Mouse (Mus musculus): Measurements from ENCODE around the gene Rassf2.

The Rassf2 gene

GRCm38 (mm10) chr2:132005445-132005844, 24.6 kb downstream of the Rassf2 start:
- DNase-seq (ENCODE audit: low spot score in 2 of 2), result no peak

- no peak for DNase-seq (ENCODE audit: low spot score in 2 of 2)
Measured at GRCm38 (mm10) chr2:132004495-132005136, 25.4 kb downstream of the Rassf2 start.

- no peak for DNase-seq (ENCODE audit: low spot score in 2 of 2)
Measured at GRCm38 (mm10) chr2:132003916-132004315, 26.1 kb downstream of the Rassf2 start.

- no peak for DNase-seq (ENCODE audit: low spot score in 2 of 2)
Measured at GRCm38 (mm10) chr2:132001696-132002334, 28.2 kb downstream of the Rassf2 start.

GRCm38 (mm10) chr2:131997356-131997755, 32.7 kb downstream of the Rassf2 start:
- no peak for DNase-seq (ENCODE audit: low spot score in 2 of 2)

- peak in 1 of 2 experiments; percentile 26 for DNase-seq (ENCODE audit: low spot score in 2 of 2)
Measured at GRCm38 (mm10) chr2:131996369-131996768, 33.7 kb downstream of the Rassf2 start.

GRCm38 (mm10) chr2:131995742-131996141, 34.3 kb downstream of the Rassf2 start:
- DNase-seq (ENCODE audit: low spot score in 2 of 2), result peak; percentile 50 to 60

GRCm38 (mm10) chr2:131994971-131995370, 35.1 kb downstream of the Rassf2 start:
- no peak for DNase-seq (ENCODE audit: low spot score in 2 of 2)

GRCm38 (mm10) chr2:131993563-131994088, 36.4 kb downstream of the Rassf2 start:
- DNase-seq (ENCODE audit: low spot score in 2 of 2), result no peak

- DNase-seq (ENCODE audit: low spot score in 2 of 2), result no peak
Measured at GRCm38 (mm10) chr2:131993151-131993550, 36.9 kb downstream of the Rassf2 start.

- no peak for DNase-seq (ENCODE audit: low spot score in 2 of 2)
Measured at GRCm38 (mm10) chr2:131992487-131992886, 37.6 kb downstream of the Rassf2 start.

- no peak for DNase-seq (ENCODE audit: low spot score in 2 of 2)
Measured at GRCm38 (mm10) chr2:131988550-131988949, 41.5 kb downstream of the Rassf2 start.

- no peak for DNase-seq (ENCODE audit: low spot score in 2 of 2)
Measured at GRCm38 (mm10) chr2:131987950-131988349, 42.1 kb downstream of the Rassf2 start.

GRCm38 (mm10) chr2:131982546-131983196, 47.4 kb downstream of the Rassf2 start:
- peak; percentile 63 to 68 for DNase-seq (ENCODE audit: low spot score in 2 of 2)

GRCm38 (mm10) chr2:131980866-131981265, 49.2 kb downstream of the Rassf2 start:
- no peak for DNase-seq (ENCODE audit: low spot score in 2 of 2)

GRCm38 (mm10) chr2:131976663-131977062, 53.4 kb downstream of the Rassf2 start:
- no peak for DNase-seq (ENCODE audit: low spot score in 2 of 2)

GRCm38 (mm10) chr2:131971098-131971497, 59.0 kb downstream of the Rassf2 start:
- no peak for DNase-seq (ENCODE audit: low spot score in 2 of 2)

- no peak for DNase-seq (ENCODE audit: low spot score in 2 of 2)
Measured at GRCm38 (mm10) chr2:131970597-131970996, 59.5 kb downstream of the Rassf2 start.

GRCm38 (mm10) chr2:131961671-131962070, 68.4 kb downstream of the Rassf2 start:
- DNase-seq (ENCODE audit: low spot score in 2 of 2), result no peak

GRCm38 (mm10) chr2:131957731-131958222, 72.3 kb downstream of the Rassf2 start:
- DNase-seq (ENCODE audit: low spot score in 2 of 2), result no peak

GRCm38 (mm10) chr2:131956336-131957256, 73.5 kb downstream of the Rassf2 start:
- no peak for DNase-seq (ENCODE audit: low spot score in 2 of 2)

Measured in right cerebral cortex, adult 2 months (tissue).